Mouse (Mus musculus): ENCODE data around the gene Rnf214. TPM values are rescaled to one million over a fixed set of nuclear protein-coding genes. Genes with fewer than 3 reads are reported as not detected.

The Rnf214 gene
- total RNA-seq, 2 experiments from 2014 or later = 21.6 to 24.7 TPM

DNA sequence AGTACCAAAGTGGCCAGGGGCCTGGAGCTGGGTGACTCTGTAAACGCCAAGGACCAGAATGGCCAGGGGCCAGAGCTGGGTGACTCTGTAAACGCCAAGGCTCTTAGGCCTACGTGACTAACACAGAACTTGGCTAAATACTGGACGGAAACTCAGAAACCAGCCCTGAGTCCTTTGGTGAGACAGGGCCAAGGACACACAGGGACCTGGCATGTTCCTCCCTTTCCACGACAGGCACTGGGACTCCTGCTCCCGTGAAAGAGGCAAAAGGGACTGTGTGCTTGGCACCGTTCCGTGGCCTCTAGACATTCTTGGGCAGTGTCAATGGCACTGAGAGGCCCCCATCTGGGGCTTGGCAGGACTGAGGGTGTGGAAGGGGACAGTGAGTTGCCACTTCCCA, 31.4 kb upstream of the Rnf214 start:
- intact Hi-C loops (cut with DNase I) = no loop called here
- no peak for DNase-seq

DNA sequence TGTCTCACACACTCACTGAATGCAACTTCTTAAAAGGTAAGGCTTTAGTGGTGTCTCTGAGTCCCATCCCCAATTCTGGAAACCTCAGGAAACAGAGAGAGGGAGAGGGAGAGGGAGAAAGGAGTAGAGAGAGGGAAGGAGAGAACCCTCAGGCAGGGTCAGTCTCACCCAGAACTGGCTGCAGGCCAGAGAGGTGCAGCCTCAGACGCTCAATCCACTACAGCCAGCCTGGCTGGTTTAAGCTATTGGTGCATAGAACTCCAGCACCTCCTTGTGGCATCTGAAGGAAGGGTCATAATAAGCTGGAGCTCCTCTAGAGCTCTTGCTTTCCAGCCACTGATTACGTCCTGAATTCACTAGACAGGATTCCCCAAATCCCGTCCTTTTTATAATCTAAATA, 30.2 kb upstream of the Rnf214 start:
- intact Hi-C loops (cut with DNase I) = loop anchor here (2.0 kb wide), 1 partner anchor 26 kb away; no protein-coding TSS in a partner anchor
- DNase-seq = peak in 1 of 2 experiments; percentile 57

GRCm38 (mm10) chr9:45935628-45936210, 29.0 kb upstream of the Rnf214 start, which contains the start of gene Tagln:
TSS of gene Tagln (minus strand) at chr9:45936058.
- intact Hi-C loops (cut with DNase I) = loop anchor here (2.0 kb wide), 1 partner anchor 25 kb away; no protein-coding TSS in a partner anchor
- no peak for DNase-seq

GRCm38 (mm10) chr9:45932571-45933415, 26.1 kb upstream of the Rnf214 start:
- intact Hi-C loops (cut with DNase I) = no loop called here
- no peak for DNase-seq

GRCm38 (mm10) chr9:45931958-45932357, 25.2 kb upstream of the Rnf214 start:
- intact Hi-C loops (cut with DNase I) = no loop called here
- no peak for DNase-seq

DNA sequence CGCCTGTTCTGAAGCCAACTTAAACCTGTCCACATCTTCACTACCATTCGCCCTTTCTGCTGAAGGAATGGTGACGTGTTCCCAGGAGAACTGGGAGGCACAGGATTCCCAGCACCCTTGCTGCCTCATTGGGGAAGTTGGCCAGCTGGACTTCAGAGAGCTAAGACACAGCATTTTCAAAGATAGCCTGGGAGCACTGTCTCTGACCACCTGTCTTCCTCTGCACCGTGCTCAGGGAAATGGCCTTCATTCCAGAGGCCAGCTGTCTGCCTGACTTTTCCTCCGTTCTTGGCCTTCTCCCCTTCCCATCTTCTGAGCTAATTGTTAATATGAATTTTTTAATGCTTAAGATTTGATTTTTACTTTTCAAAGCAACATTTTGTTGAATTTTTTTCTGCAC, 22.6 kb upstream of the Rnf214 start:
- intact Hi-C loops (cut with DNase I) = no loop called here
- no peak for DNase-seq

DNA sequence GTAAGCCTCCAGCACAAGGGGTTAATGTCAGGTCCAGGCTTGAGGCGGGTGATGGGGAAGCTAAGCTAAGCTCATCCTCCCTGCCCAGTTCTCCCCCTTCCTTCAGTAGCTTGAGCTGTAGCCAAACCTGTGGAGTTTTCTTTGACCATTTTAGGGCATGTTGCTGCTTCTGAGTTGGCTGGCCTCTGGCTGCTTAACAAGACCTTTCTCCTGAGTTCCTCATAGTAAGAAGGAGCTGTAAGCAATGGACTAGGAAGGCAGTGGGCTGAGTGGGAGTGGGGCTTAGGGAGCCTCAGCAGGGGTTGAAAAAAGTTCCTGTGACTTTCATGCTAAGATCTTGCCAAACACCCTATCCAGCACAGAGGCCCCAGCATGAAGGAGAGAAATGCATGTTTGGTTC, 13.2 kb upstream of the Rnf214 start:
- no peak for DNase-seq
- intact Hi-C loops (cut with DNase I) = no loop called here

- intact Hi-C loops (cut with DNase I) = no loop called here
- peak; percentile 55 to 73 for DNase-seq
Measured at GRCm38 (mm10) chr9:45917041-45917934, 10.6 kb upstream of the Rnf214 start.

DNA sequence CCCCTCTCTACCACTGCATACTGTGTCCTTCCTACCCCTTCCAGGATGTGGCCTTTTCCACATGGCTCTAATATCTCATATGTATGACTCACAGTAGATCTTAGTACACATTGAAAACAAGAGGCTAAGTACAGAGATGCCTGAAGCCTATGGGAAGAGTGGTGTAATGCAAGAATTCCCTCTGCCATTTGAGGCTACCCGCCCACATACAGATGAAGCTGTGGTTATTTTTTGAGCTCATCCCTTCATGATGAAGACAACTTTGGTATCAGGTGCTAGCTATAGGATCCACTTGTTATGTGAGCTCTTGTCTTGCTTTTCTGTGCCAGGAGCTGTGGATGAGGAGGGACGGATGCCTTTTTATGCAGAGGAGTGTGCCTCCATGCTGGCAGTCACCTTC, 8.9 kb upstream of the Rnf214 start:
- intact Hi-C loops (cut with DNase I) = no loop called here
- no peak for DNase-seq

DNA sequence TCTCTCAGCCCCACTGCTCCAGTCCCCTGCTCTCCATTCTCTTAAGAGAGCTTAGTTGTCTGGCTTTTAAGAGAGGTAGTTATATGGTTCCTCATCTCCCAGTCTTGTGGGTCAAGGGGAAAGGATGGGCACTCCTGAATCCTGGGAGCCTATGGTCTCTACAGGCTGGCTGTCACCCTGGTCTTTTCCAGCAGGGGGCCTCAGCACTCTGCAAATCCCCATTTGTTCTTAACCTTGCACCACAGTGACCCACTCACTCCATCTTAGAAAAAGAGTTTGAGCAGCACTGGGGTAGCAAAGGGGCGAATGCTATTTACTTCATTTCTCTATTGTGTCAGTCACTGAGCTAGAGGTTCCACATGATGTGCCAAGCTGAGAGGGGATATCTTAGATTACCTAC, 5.0 kb upstream of the Rnf214 start:
- peak; percentile 52 to 63 for DNase-seq
- intact Hi-C loops (cut with DNase I) = loop anchor here (2.0 kb wide), 1 partner anchor 25 kb away; the partner anchor contains the start of gene Tagln

DNA sequence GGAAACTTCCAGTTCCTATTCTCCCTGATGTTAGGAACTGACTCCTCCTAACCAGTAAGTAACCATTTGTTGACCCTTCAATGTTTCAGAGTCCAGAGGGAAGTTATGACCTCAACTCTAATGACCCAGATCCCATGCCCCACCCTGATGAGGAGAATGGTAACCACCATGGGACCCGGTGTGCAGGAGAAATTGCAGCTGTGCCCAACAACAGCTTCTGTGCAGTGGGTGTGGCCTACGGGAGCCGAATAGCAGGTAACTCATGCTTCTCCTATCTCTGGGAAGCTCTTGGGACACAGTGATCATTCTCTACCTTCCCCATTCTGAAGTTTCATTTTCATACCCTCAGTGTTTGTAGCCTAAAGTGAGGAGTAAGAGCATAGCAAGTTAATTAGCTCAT, 4.3 kb upstream of the Rnf214 start:
- intact Hi-C loops (cut with DNase I) = loop anchor here (2.0 kb wide), 1 partner anchor 26 kb away; the partner anchor contains the start of gene Tagln
- DNase-seq = no peak

GRCm38 (mm10) chr9:45907078-45907428, 342 bp upstream of the Rnf214 start:
- DNase-seq = peak in 1 of 2 experiments; percentile 25
- intact Hi-C loops (cut with DNase I) = no loop called here

GRCm38 (mm10) chr9:45905811-45906237, 887 bp downstream of the Rnf214 start:
- intact Hi-C loops (cut with DNase I) = no loop called here
- no peak for DNase-seq

DNA sequence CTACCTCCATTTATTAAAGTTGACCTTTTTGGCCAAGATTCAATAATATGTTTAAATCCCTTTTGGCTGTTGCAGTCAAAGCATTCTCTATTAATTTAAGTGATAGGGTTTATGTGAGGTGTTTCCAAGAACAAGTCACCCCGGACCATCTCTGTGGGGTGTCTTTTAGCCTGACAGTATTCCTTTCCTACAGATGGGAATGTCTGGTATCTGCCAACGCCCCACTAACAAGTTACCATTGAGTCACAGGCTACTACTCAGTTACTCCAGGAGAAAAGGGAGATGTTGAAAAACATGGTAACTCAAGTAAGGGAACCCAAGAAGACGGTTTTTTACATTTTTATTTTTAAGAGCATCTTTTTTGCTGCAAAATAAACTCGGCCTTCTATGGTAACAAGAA, 1.5 kb downstream of the Rnf214 start:
- no peak for DNase-seq
- intact Hi-C loops (cut with DNase I) = no loop called here

GRCm38 (mm10) chr9:45893681-45894080, 13.0 kb downstream of the Rnf214 start:
- DNase-seq = no peak
- intact Hi-C loops (cut with DNase I) = no loop called here

DNA sequence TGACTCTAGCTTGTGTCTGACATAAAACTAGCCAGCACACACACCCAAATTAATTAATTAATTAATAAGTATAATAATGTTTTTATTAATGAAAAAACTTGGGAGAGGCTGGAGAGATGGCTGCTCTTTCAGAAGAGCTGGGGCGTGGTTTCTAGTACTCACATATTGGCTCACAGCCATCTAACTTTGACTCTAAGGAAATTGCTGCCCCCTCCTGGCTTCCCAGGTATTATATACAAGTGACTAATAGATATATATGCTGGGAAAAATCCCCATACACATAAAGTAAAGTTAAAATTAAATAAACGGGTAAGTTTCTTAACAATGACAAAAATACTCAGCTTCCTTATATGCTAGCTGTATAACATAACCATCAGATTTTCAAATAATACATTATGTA, 28.8 kb downstream of the Rnf214 start:
- intact Hi-C loops (cut with DNase I) = loop anchor here (5.0 kb wide), 1 partner anchor 51 kb away; the partner anchor contains the start of gene Cep164

GRCm38 (mm10) chr9:45870265-45870664, 36.4 kb downstream of the Rnf214 start:
- intact Hi-C loops (cut with DNase I) = no loop called here
- DNase-seq = no peak

More for the DNA sequence above, 28.8 kb downstream of the Rnf214 start:
- no peak for DNase-seq

DNA sequence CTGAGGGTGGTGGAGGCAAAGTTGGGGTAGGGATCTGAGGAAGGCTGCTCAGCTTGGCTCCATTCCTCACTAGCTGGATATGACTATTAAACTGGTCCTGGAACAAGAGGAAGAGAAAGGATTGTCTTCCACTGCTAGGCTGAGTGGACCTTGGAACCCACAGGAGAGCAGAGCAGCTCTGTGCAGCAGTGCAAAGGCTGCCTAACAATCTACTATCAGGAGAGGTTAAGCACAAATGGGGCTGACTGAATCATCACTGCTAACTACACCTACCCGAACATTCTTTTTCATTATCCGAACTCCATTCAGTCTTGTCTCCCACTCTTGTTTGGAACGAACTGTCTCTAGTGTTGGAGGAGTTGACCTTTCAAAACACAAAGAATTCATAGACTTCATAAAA, 37.5 kb downstream of the Rnf214 start:
- intact Hi-C loops (cut with DNase I) = no loop called here

DNA sequence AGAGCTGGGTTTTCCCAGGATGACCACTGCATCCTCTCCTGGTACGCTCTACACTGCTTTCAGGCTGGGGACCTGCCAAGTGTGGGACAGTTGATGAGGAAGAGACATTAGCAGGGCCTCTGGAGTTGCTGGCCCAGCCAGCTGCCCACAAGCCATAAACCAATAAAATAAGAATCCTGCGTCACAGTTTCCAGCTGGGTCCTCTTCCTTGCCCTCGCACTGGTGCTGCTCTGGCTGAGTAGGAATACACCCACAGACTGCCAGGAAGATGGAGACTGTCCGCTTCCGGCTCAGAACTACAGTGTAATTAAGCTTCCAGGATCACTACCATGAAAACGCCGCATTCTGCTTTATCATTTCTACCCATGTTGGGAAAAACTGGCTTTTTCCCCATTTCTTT, 44.9 kb downstream of the Rnf214 start:
- DNase-seq = no peak
- intact Hi-C loops (cut with DNase I) = no loop called here

More for the DNA sequence above, 37.5 kb downstream of the Rnf214 start:
- DNase-seq = no peak

GRCm38 (mm10) chr9:45859364-45859763, 47.3 kb downstream of the Rnf214 start:
- intact Hi-C loops (cut with DNase I) = no loop called here
- no peak for DNase-seq

- intact Hi-C loops (cut with DNase I) = no loop called here
- DNase-seq = no peak
Measured at GRCm38 (mm10) chr9:45854136-45854535, 52.6 kb downstream of the Rnf214 start.

Measured in gastrocnemius, postnatal 36 days (tissue).